Mouse (Mus musculus) bone marrow macrophage, adult 2 months (primary cell): ENCODE measurements at regions not wholly inside any gene's neighbourhood (a gene's known extent, or its start where the extent isn't known, plus 50 kb on each side); places are given as distances from the start of the nearest gene placed in this dataset.

Source experiments
- CTCF ChIP-seq: IDR thresholded peaks from 2 replicates; pipeline ENCODE4 v1.5.1; 2012; ENCODE audit warnings: low read depth, mild to moderate bottlenecking, low read length, moderate library complexity
- POLR2A ChIP-seq: IDR thresholded peaks from 2 replicates; pipeline ENCODE4 v1.6.1; 2012; ENCODE audit warnings: mild to moderate bottlenecking, low read depth, low read length, borderline replicate concordance

DNA sequence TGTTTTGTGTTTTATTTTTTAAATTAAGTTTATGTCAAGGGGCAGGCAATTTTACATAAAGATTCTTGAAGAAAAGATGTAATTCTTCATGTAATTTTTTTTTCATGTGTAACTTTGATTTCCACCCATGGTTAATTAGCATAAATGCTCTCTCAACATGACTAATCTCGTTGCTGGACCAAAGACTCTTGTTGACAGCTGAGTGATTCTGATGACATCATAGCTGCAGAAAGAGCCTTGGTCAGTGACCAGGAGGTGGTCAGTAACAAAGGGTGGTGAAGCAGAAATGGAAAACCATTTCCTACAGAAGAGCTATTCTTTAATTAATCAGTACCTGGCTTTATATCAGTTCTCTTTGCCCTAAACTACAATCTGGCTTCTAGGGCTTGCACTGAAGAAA, 129.1 kb downstream of the Slc38a4 start:
- no peak for TF ChIP-seq CTCF
- TF ChIP-seq POLR2A: no peak
